Mouse (Mus musculus) liver, embryonic 14.5 days (tissue): Measurements from ENCODE around the gene Rnase2b.

ENCODE experiments used
- CTCF ChIP-seq: IDR thresholded peaks from 2 replicates; pipeline ENCODE4 v1.5.1; 2016; ENCODE audit warnings: antibody characterized with exemption, low read depth, control low read depth
- EP300 ChIP-seq: IDR thresholded peaks from 2 replicates; pipeline ENCODE4 v1.6.1; 2016; ENCODE audit warnings: antibody characterized with exemption, low read depth

DNA sequence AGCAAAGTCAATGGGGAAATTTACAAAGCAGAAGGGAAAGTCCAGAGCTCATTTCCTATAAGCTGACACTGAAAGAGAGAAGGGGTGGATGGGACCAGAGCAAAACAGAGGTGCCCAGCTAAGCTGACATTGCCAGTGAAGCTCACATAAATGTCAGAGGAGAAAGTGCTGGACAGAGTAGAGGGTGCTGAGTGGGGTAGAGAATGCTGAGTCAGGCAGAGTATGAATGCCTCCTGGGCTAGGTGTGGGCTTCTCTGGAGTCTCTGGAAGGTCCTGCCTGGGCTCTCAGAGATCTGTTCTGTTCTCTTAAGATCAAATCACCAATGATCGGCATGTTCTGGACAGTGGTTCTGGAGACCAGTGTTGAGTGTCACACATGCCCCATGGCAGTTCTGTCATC is 3.4 kb downstream of the Rnase2b start:
- TF ChIP-seq CTCF (no peak), EP300 (no peak)
